Mouse (Mus musculus) megakaryocyte, adult 5-6 weeks (primary cell): ENCODE measurements around the gene Ssr2. TPM values are rescaled to one million over a fixed set of nuclear protein-coding genes. Genes with fewer than 3 reads are reported as not detected.
"Not testable (repeated sequence)": the region's sequence is repeated elsewhere in the genome, so short reads cannot be mapped to it uniquely, and the experiment has no call there.

Experiments used
- ATAC-seq: 2 replicates; pipeline ENCODE4 v1.8.0; 2016; ENCODE audit warnings: mild to moderate bottlenecking, inconsistent platforms; ENCODE audit not compliant: poor library complexity, severe bottlenecking
- total RNA-seq, 2 experiments: library from RNA; stranded (forward) in 1 of 2; stranded (reverse) in 1 of 2; fragments of 153-499, 151-499 nt in 1 of 2; fragments of 221-1000, 200-1000 nt in 1 of 2; gene quantifications; 2 replicates each; pipeline versions ENCODE4 v1.2.3 to v1.2.4; 2015 to 2017

The Ssr2 gene
- total RNA-seq, 2 experiments from 2014 or later = 107 to 216 TPM

DNA sequence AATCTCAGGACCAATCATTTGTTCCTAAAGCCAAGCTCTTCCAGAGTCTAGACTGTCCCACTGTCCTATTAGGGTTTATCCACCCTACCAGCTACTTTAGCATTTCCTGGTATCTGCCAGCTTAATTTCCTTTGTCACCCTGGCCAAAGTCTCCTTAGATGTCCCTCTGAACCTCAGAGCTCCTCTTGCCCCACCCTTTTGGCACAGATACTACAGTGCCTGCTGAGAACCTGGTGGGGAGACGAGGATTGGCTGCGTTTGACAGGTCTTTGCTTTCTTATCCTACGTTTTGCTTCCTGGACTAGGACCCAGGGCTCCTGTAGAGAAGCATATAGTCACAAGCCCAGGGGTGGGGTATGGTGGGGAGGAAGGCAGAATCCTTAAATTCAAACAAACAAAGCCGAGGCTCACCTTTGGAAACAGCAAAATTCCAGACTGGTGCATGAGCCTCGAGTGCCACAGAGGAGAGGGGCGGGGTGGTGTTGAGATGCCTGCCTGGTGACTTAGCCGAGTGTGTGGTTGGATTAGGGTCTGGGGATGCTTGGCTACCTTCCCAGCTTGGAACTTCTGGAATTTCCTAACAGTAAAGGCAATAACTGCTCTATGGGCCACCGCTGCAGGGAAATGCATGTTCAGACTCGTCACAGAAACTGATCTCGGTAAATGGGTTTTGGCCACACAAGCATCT is 18.4 kb downstream of the Ssr2 start:
- no peak for ATAC-seq

DNA sequence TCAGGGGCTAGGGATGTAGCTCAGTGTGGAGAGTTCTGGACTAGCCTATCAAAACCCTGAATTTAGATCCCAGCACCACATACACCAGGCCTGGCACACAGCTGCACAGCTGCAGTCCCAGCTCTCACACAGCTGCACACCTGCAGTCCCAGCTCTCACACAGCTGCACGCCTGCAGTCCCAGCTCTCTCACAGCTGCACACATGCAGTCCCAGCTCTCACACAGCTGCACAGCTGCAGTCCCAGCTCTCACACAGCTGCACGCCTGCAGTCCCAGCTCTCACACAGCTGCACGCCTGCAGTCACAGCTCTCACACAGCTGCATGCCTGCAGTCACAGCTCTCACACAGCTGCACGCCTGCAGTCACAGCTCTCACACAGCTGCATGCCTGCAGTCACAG is 20.9 kb downstream of the Ssr2 start:
- ATAC-seq = not testable (repeated sequence)

- no peak for ATAC-seq
Observed at GRCm38 (mm10) chr3:88602466-88602865, 26.8 kb downstream of the Ssr2 start.

DNA sequence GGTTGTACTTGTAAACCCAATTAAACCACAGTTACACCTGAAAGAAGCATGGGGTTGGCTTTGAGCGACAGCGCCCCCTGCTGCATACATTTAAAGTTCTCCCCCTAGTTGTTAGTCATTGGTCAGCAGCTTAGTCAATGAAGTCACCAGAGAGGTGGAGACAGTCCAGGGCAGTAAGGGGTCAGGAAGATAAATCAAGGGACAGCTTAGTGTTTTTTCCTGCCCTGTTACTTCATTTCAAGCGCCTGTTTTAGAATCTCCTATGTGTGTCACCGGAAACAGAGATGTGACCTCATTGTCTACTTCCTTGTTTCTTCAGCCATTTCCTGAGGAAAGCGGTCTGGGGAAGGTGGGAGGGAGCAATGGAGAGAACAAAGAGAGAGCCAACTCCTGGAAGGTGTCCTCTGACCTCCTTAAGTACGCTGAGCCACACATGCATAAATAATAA is 28.1 kb downstream of the Ssr2 start:
- peak; percentile 72 for ATAC-seq

- no peak for ATAC-seq
Observed at GRCm38 (mm10) chr3:88604863-88605262, 29.2 kb downstream of the Ssr2 start.

GRCm38 (mm10) chr3:88605666-88606065 is 30.0 kb downstream of the Ssr2 start, which contains the start of gene Arhgef2:
Arhgef2 (plus strand) TSS chr3:88605966.
- ATAC-seq = not testable (repeated sequence)

GRCm38 (mm10) chr3:88607065-88607757 is 31.5 kb downstream of the Ssr2 start:
- peak; percentile 95 for ATAC-seq

DNA sequence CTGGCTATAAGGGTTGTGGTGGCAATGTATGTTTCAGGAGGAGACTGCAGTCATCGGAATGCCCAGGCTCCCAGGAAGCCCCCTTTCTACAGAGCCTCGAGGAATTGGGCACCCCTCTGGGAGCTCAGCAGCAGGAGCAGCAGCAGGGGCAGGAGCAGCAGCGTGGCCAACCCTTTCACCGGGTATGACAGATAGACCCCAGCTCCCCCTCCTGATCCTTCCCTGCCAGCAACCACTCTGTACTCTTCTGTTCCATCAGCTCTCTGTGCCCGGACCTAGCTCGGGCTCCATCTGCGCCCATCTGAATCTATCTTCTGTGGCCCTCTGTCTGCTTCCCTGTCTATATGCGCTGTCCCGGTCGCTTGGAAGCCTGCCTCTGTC is 32.1 kb downstream of the Ssr2 start:
- ATAC-seq = no peak

GRCm38 (mm10) chr3:88609066-88609465 is 33.4 kb downstream of the Ssr2 start:
- ATAC-seq = no peak

GRCm38 (mm10) chr3:88614418-88614817 is 38.7 kb downstream of the Ssr2 start:
- ATAC-seq = no peak

DNA sequence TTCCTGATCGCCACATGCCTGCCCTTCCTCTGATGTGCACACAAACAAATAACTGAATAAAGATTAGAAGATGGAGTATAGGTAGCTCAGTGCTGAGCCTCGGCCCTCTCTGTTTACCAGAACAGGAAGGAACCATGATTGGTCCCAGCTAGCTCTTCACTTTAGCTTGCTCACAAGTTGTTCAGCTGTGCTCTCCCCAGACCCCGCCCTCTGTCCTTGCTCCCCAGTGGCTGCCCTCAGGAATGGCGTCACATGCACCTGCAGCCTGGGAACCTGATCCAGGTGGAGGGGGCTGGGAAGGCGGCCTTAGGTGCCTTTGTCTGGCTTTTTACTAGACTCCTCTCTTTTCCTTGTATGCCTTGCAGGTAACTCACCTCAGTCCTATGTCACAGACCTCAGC is 39.4 kb downstream of the Ssr2 start:
- no peak for ATAC-seq

DNA sequence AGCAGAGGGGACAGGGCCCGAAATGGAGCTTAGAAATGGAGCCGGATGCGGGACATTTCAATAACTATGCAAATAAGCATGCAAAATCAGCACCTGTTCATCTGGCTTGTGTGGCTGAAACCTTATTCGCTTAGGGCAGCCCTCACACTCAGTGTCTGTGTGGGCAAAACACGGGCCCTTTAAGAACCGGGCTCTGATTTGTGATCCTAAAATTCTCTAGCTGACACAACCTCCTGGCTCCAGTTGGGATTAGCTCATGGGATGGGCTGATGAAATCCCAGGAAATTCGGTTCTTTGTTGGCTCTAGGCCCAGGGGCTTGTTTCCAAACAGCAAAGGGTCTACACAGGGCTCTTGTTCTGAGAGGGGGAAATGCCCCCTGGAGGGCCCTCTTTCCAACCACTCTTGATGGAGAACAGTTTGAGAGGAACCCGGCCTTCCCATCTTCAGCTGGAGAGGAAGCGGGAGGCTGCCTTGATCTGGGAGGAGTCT is 40.3 kb downstream of the Ssr2 start:
- ATAC-seq = no peak

DNA sequence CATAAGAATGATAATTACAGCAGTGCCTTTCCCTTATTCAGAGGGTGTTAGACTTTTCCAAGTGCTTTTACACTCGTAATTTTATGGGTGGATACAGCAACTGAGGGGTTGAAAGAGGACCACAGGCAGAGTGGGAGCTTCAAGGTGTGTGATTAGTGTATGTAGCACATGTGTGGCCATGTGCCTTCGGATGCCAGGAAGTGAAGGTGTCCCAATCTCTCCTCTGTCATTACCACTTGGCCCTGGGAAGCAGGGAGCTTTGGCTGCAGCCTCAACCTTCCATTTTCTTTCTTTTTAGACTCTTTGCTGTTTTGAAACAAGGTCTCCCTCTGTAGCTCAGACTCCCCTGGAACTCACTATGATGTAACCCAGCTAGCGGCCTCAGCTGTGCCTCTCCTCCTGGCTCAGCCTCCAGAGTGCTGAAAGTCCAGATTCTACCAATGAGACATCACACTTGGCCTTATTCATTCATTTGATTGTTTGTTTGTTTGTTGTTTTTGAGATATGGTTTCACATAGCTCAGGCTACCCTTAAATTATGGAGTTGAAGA is 41.4 kb downstream of the Ssr2 start:
- no peak for ATAC-seq

DNA sequence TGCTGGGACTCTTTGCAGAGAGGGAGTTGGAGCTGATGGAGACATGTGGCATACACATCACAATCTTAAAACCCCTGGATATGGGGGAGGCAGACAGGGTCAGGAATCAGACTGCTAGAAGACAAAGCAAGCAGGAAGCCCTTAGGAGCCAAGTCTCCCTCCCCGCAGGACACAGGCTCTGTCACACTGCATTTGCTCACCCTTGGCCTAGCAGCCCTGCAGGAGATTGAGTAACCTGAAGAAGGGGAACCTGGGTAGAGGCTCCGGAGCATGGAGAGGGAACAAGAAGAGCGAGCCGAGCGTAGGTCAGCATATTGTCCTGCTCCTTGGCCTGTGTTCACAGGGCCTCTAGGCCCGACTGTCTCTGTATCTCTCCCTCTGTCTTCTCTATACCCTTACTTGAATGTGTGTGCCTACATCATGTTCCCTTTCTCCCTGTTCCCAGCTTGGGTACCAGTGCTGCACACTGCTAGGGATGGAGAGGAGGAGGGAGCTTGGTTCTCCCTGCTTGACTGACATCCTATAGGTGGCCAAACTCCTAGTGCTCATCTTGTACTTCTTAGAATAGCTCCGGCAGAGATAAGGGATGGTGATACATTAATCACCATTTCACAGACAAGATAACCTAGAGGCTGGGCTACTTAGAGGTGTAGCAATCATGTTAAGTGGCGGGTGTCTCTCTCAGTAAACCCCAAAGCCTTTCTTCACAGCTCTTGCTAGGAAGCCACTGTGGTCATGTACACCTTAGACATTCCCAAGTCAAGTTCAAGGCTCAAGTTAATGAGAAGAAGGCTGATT is 42.6 kb downstream of the Ssr2 start:
- peak; percentile 68 for ATAC-seq

GRCm38 (mm10) chr3:88619113-88620097 is 43.7 kb downstream of the Ssr2 start:
- ATAC-seq = no peak

DNA sequence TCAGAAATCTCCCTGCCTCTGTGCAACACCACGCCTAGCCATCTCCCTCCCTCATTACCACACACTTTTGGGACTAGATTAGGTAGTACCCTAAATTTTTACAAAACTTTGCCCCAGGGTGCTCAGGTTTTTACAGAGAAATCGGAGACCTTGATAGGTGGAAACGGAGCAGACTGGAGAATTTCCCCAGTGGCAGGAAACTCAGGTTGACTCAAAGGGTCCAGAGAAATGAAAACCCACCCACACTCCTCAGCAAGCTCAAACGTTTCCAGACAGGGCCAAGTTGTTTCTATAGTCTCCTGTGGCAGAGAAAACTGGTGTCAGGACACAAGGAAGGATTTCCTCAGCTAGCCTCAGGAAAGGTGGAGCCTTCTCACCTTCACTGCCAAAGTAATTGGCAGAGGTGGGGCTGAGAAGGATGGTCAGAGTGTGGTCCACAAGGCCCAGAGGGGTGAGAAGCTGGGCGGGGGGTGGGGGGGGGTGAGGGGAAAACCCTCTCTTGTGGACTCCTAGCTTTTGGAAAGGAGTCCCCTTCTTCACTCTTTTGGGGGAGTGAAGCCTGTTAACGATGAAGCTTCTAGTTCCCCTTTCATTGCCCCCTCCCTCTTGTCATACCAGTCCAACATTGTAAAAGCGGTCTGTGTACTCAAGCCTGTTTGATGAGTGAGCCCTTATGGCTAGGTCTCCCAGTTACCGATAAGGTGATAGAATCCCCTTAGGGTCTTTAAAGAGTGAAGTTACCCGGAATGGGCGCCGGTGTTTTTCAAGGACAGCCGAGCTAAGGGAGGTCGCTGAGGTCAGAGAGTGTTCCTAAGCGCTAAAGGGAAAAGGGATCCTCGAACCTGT is 44.7 kb downstream of the Ssr2 start:
- ATAC-seq = no peak

DNA sequence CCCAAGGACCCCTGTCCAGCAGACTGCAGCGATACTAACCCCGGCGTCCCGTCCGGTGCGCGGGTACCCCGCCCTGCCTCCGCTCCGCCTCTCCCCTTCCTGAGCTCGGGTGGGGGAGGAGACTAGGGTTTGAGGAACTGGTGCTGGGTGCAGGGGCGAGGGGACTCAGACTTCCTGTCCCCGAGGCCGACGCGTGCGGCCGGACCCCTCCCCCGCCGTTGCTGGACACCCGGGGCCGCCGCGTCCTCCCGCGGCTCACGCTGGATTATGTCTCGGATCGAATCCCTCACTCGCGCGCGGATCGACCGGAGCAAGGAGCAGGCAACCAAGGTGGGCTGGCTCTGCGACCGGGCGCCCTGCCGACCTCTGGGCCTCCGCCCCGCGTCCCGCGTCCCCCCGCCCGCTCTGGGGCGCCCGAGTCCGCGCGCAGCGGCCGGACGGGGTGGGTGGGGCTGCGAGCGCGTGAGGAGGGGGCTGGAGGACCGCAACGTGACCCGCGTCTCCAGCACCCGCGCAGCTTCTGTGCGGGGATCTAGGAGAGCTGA is 45.4 kb downstream of the Ssr2 start:
- peak; percentile 88 for ATAC-seq

DNA sequence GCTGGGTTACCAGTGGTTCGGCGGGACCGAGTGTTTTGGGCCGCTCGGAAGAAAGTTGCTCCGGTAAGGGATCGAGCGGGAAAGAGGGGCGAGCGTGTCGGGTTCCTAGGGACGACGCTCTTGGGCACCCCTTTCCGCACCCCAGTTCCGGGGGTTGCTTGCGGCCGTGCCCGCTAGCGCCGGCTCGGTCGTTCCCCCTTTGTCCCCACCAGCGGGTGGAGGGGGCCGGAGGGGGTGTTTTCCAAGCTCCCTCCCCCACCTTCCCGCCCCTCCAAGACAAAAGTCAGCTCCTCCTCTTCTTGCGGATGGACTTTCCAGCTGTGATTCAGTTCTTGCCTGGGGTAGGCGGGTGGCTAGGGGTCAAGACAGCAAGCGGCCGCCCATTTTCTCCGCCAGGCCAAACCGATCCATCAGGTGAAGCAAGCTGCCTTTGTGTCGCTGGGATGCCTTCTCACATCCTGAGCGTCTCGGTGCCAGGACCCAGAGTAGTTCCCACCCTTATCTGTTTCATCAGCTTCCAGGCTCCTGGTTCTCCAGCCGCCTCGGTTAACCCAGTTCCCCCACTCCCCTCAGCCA is 45.9 kb downstream of the Ssr2 start:
- ATAC-seq = no peak
